Mouse (Mus musculus) bone marrow, adult 2 months (tissue): ENCODE data around the gene Gipc2. TPM values are rescaled to one million over a fixed set of nuclear protein-coding genes. Genes with fewer than 3 reads are reported as not detected.

Experiments
- H3K27ac ChIP-seq: fragments of 200-500 bp; 2 replicates; pipeline ENCODE4 v1.5.1; 2012; ENCODE audit warnings: low read depth, mild to moderate bottlenecking, control low read depth, inconsistent platforms, low read length; ENCODE audit not compliant: control insufficient read depth, poor library complexity, insufficient read depth
- H3K4me1 ChIP-seq: fragments of 200-500 bp; 2 replicates; pipeline ENCODE4 v1.6.1; 2011; ENCODE audit warnings: low read length; ENCODE audit not compliant: control insufficient read depth, insufficient read depth
- H3K4me3 ChIP-seq: fragments of 200-500 bp; replicated peaks from 2 replicates; pipeline ENCODE3; 2011; ENCODE audit warnings: mild to moderate bottlenecking, low read depth, low read length, control low read depth; ENCODE audit not compliant: control insufficient read depth
- CTCF ChIP-seq: fragments of 200-500 bp; IDR thresholded peaks from 2 replicates; pipeline ENCODE4 v1.5.1; 2011; ENCODE audit warnings: low read length, control low read depth; ENCODE audit not compliant: control insufficient read depth, insufficient read depth
- POLR2A ChIP-seq: fragments of 200-500 bp; IDR thresholded peaks from 2 replicates; pipeline ENCODE4 v1.6.1; 2011; ENCODE audit warnings: low read depth, mild to moderate bottlenecking, control low read depth, low read length, borderline replicate concordance; ENCODE audit not compliant: control insufficient read depth
- WGBS: fragments of 180-500 bp; shearing (Covaris S2); methylation state at CpG from one replicate; pipeline ENCODE4 v1.1.7; 2018; 5-methylcytosine and 5-hydroxymethylcytosine counted together
- polyA plus RNA-seq: library from polyadenylated mRNA; stranded (reverse); fragments of >200 nt; gene quantifications from 2 replicates; pipeline ENCODE4 v1.2.4, GENCODE M21; 2011; ENCODE audit warnings: low replicate concordance; ENCODE audit not compliant: missing spikeins, insufficient read depth, insufficient read length

Gipc2 gene
- polyA plus RNA-seq, 1 experiment: 4.1 TPM

DNA sequence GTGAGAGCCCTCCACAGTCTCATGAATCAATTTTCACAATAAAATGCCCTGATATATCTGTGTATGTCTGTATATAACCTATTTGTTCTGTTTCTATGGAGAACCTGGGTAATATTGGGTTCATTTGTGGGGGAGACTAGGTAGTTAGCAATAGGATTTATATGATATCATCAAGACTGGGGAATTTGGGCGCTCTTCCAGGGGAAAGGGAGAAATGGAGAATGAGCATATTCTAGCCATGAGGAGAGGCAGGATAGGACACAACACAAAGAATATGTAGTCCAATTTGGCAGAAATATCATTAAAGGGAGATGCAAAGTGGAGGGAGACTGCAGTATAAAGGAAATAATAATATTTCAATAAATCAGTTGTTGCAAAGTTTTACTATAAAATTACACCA is 97.7 kb downstream of the Gipc2 start:
- H3K27ac ChIP-seq: no peak overlapping the region
- WGBS: 65% methylated on average over 1 of the region's 1 CpGs
- H3K4me3 ChIP-seq: no peak overlapping the region
- H3K4me1 ChIP-seq: no peaks in the 10 kb centered on the region
- TF ChIP-seq POLR2A (no peak), CTCF (no peak)

DNA sequence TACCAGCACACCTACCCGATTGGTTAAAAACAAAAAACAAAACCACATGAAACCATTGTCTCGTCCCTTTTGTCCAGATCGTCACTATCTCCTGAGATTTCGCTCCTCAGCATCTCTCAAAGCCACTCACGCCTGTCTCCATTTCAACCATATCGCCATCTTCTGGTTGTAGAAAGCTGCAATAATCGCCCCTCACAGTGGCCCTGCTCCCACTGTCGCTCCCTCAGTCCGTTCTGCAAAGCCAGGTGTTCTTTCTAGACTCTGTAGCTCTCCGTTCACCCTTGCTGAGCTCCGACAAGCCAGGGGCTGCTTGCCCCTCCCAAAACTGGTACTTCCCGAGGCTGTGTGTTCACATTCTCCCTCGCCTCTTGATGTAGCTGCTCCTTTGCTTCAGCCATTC is 99.3 kb downstream of the Gipc2 start:
- Histone ChIP-seq H3K27ac (no peak overlapping the region), H3K4me3 (no peak overlapping the region), H3K4me1 (no peaks in the 10 kb centered on the region)
- WGBS: 33% methylated on average over 13 of the region's 13 CpGs
- TF ChIP-seq CTCF (no peak), POLR2A (no peak)

DNA sequence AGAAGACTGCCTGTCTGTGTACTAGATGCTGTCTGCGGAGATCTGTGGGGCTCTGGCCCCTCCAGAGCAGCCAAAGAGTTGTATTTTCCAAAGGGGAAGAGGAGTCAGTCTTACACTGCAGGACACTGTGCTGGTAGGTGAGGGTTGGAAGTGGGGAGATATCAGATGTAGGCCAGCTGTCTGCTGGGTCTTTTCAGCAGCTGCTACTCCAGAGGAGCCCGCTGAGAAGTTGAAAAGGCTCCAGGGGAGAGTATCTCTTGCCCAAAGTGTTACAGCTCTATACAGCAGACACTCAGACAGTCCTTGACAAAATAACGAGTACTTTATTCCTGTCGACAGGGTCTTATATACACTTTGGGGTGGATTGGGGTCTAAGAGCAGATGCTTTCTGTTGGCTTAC is 100.2 kb downstream of the Gipc2 start:
- Histone ChIP-seq H3K27ac (no peak overlapping the region), H3K4me3 (no peak overlapping the region), H3K4me1 (no peaks in the 10 kb centered on the region)
- no peak for TF ChIP-seq POLR2A
- TF ChIP-seq CTCF: no peak
- 80% methylated on average over 4 of the region's 4 CpGs for WGBS

DNA sequence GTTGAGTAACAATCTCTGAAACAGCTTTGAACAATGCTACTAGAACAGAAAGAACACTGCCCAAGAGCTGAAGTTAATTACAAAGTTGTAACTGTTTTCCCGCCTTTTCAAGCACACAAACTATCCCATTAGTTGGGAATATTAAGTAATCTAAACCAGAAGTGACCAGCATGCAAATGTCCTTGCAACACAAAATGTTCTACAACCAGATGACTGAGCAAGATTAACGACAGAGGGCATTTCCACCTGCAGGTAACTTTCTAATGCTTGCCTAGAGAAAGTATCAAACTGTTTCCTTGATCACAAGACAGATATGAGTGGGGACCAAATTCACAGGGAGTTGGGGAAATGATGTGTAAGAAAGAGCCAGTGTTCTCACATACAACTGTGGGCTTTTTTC is 101.9 kb downstream of the Gipc2 start:
- Histone ChIP-seq H3K4me1 (no peaks in the 10 kb centered on the region), H3K4me3 (no peak overlapping the region), H3K27ac (no peak overlapping the region)
- 58% methylated on average over 2 of the region's 2 CpGs for WGBS
- no peak for TF ChIP-seq POLR2A

DNA sequence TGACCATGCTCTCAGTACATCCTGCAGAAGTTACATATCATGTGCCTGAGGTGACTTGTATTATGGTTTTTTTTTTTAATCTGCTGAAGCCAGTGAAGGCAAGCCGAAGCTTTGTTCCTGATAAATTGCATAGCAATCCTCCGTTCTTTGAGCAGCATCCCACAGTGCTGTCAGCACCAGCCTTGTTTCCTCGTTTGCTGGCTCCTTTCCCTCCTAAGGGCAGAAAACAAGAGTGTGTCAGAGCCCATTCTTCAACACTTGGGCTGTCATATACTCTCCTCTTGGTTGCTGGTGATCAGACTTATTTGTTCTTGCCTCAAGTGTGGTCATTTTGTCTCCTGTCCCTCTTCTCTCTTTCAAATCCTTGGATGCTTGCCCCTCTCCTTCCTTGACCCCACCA is 103.2 kb downstream of the Gipc2 start:
- 64% methylated on average over 3 of the region's 3 CpGs for WGBS

DNA sequence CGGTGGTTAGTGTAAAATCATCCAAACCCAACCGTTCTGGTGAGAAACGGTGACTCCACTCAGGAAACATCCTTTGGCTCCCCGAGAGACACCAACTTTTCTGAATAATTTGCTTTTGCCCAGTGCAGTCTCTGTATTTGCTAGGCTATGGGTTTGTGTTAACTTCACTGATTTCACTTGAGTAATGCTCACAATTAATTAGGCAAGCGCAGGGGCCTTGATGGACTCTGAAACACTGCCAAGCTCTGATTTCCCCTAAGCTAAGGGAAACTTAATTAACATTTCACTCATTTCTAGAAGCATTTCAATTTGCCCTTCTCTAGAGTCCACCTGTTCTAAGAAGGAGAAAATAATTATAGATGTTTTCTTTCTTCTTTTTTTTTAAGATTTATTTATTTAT is 104.9 kb downstream of the Gipc2 start:
- Histone ChIP-seq H3K27ac (no peak overlapping the region), H3K4me3 (no peak overlapping the region), H3K4me1 (no peaks in the 10 kb centered on the region)
- TF ChIP-seq CTCF (no peak), POLR2A (no peak)
- 86% methylated on average over 5 of the region's 5 CpGs for WGBS

More for the DNA sequence above, 103.2 kb downstream of the Gipc2 start:
- Histone ChIP-seq H3K4me1 (no peaks in the 10 kb centered on the region), H3K4me3 (no peak overlapping the region), H3K27ac (no peak overlapping the region)
- no peak for TF ChIP-seq CTCF
- no peak for TF ChIP-seq POLR2A

DNA sequence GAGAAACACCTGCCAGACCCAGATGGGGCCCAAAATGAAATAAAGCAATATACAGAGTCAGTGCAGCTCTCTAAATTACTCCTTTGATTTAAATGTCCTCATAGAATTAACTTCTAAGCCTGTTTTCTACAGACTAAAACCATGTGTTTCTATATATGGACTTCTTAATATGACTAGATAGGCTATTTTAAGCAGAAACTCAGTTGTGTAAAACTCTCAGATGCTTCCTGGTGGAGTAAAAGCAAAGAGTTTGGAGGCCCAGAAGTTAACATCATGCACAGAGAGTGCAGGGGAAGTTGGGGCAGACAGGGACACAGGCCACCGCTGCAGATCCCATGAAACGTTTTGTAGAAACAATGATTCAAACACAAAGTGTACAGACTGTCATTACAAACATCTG is 107.8 kb downstream of the Gipc2 start:
- WGBS: 63% methylated on average over 2 of the region's 2 CpGs
- no peaks in the 10 kb centered on the region for H3K4me1 ChIP-seq
- H3K27ac ChIP-seq: no peak overlapping the region
- no peak for TF ChIP-seq POLR2A
- TF ChIP-seq CTCF: no peak
- no peak overlapping the region for H3K4me3 ChIP-seq

DNA sequence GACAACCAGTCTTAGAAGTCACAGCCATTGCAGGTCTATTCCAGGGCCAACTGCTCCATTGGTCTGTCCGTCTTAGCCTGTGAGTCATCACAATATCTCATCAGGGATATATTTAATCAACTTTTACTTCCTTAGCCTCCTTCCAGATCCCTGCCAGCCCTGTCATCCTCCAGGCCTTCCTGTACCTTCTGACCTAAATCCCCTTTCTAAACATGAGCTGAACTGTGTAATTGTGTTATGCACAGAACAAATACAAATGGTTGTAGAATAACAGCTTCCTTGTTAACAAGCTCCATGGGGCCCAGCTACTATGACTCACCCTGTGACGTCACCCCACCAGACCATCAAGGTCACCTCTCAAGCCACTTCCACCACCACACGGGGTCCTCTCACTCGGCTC is 111.8 kb downstream of the Gipc2 start:
- no peak overlapping the region for H3K4me3 ChIP-seq
- TF ChIP-seq POLR2A: no peak
- no peak for TF ChIP-seq CTCF
- H3K27ac ChIP-seq: no peak overlapping the region
- H3K4me1 ChIP-seq: no peaks in the 10 kb centered on the region
- 69% methylated on average over 4 of the region's 4 CpGs for WGBS

DNA sequence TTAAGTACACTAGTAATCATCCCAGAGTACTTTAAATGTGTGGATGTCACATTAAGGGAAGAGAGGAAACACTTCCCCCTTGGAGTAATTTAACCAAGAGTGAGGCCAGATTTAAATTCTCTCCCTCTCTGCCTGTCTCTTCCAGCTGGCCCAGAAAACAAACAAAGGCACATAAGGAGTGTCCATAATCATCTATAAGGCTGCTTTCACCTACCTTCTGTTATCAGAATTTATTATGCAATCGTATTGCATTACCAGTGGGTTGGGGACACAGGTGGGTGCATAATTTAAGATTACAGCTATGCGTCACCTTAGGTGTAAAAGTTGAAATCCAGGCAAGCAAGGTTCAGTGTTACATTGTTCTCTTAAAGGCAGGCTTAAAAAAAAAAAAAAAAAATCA is 114.1 kb downstream of the Gipc2 start:
- 83% methylated on average over 2 of the region's 2 CpGs for WGBS
- Histone ChIP-seq H3K4me3 (no peak overlapping the region), H3K4me1 (no peaks in the 10 kb centered on the region), H3K27ac (no peak overlapping the region)
- TF ChIP-seq CTCF (no peak), POLR2A (no peak)

DNA sequence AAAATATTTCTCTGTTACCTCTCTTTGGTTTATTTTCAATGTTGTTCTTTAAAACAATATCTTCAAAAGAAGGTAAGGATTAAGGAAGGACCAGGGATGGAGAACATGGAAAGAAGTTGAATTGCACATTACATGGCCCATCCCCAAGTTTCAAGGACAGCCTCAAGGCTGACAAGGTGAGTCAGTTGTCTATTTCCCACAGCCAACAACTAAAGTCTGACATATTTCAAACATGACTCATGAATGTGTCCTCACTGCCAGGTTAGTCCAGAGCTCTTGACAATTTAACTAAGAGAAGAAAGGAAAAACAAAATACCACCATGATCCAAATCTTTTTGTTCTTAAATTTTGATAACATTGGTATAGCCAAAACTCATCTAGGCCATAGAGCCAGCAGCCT is 118.1 kb downstream of the Gipc2 start:
- Histone ChIP-seq H3K27ac (no peak overlapping the region), H3K4me3 (no peak overlapping the region), H3K4me1 (no peaks in the 10 kb centered on the region)
- TF ChIP-seq POLR2A (no peak), CTCF (no peak)
